Mouse (Mus musculus): ENCODE measurements around the gene Car5a.

The Car5a gene

DNA sequence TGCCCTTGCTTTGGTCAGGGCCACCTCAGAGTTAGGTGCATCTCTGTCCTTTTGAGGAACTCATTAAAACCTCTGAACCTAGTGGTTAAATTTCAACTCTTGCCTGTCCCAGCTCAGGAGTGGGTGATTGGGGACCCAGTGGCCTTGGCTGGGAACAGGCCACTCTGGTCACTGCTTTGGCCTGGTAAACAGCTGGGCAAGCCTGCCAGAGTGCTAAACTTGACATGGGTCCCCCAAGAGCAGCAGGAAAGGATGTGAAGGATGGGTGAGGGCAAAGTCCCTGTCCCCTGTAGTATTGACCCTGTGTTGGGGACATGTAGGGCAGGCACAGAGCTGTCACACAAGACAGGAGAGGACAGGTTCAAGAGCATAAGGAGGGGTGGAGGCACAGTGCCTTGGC, at the start of gene Car5a:
Gene Car5a (minus strand): TSS at position 74 of the 400 bp plus-strand sequence.
- DNase-seq (ENCODE audit: low read depth, low spot score): no peak

- DNase-seq (ENCODE audit: low read depth, low spot score): no peak
These were observed 48.2 kb upstream of the Car5a start for GRCm38 (mm10) chr8:121992911-121993310.

DNA sequence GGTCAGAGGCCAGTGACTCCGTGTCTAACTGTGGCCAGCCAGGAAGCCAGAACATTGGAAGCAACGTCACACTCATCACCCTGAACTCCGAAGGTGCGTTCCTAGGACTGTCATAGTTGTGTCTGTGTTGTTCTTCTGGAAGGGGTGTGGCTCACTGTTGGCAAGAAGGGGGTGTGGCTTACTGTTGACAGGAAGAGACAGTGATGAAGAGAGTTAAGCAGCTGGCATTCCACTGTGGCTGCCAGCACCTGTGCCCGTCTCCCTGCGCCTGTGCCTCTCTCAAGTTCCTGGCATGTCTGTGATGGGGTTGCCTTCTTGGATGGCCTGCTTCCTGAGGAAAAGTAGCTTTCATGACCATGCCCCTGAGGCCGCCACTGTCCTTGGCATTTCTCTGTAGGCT, 46.9 kb upstream of the Car5a start:
- DNase-seq (ENCODE audit: low read depth, low spot score): no peak

GRCm38 (mm10) chr8:121990506-121991255, 46.0 kb upstream of the Car5a start:
- DNase-seq (ENCODE audit: low read depth, low spot score): no peak

DNA sequence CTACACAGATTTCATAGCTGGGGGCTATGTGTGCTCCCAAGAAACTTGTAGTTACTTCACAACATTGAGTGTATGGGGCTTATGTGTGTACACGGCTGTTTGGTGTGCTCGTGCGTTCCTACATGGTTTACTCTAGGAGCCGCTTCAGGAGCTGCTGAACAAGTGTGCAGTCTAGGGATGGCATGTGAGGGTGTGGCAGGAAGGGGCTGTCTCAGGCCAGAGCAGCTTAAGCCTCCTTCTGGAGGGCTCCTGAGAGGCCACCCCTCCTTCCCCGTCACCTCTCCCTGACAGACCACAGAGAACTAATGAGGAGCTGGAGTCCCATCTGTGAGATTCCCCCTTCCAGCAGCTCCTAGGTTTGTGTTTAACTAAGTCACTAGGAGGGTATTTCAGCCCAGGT, 43.2 kb upstream of the Car5a start:
- no peak for DNase-seq (ENCODE audit: low read depth, low spot score)

DNA sequence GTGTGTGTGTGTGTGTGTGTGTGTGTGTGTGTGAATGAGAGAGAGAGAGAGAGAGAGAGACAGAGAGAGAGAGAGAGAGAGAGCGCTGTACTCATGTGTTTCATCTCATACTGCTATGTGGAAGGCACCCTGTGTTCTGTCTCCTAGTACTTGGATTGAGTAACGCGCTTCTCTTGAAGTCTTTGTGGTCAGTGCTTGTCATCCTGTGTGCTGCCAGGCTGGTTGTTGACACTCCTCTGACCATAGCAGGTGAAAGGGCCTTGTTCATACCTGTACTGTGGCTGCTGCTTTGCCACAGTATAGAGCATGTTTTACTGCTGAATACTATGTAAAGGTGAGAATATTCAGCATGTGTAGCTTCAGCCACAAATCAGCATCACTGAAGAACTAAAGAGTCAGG, 41.0 kb upstream of the Car5a start:
- no peak for DNase-seq (ENCODE audit: low read depth, low spot score)

DNA sequence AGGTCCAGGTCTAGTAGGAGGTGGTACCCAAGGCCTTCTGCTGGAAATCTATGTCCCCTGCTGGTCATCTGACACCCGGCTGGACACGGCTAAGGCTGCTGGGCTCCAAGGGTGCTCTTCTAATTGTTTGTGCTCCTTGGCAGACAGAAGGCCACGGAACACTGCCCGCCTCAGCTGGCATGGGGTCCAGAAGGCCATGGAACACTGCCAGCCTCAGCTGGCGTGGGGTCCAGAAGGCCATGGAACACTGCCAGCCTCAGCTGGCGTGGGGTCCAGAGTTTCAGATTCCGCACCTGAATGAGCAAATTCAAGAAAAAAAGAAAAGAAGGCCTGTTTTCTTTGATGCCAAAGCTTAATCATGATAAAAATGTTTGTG, 36.8 kb upstream of the Car5a start:
- DNase-seq (ENCODE audit: low read depth, low spot score): no peak

- no peak for DNase-seq (ENCODE audit: low read depth, low spot score)
These were observed 36.3 kb upstream of the Car5a start for GRCm38 (mm10) chr8:121980792-121981519.

- DNase-seq (ENCODE audit: low read depth, low spot score): no peak
These were observed 34.0 kb upstream of the Car5a start for GRCm38 (mm10) chr8:121978670-121979069.

DNA sequence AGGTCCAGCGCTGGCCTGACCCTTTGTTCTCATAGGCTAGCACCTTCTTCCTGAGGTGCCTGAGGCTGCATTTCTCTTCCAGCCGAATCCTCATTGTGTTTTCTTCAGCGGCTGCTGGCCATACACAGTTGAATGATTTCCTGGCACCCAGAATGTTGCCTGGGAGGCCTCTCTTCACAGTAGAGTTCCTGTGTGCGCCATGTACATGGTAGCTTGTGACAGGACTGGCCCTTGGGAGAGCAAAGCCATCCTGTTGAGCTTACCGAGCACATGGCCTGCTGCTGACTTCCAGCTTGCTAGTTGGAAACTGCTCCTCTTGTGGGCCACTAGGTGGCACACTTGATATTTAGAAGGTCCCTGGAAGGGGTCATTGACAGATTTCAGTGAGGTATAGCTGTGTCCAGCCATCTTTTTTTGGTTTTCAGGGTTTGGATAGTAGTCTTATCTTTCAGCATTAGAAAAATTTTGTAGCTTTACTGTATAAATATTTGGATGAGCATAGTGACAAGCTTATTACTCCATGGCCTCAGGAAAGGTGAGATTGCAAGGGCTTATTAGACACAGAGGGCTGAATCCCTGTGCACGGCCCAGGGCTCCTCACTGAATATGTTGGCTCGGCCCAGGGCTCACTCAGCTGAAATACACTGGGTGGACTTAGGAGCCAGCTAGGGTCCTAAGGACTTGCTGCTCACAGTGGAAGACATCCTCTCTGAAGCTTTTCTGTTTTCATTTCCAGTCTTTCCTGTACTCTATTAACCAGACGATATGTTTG, 33.3 kb upstream of the Car5a start:
- DNase-seq (ENCODE audit: low read depth, low spot score): peak; percentile 74

DNA sequence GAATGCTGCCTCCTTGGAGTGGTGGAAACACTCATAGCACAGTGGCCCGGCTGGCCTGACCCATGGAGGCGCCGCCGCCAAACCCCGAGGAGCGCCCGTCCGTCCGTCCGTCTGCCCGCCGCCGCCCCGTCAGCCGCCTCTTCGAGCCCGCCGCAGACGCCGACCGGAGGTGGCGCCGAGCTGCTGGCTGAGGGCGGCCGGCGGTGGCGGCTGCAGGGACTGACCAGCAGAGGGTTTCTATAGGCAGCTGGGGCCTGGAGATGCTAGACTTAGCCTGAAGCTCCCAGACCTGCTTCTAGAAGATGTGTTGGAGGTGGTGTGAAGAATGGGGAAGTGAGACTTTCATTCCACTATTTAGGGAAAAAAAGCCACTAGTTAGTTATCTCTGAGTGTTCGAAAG, 29.2 kb upstream of the Car5a start:
- DNase-seq (ENCODE audit: low read depth, low spot score): peak; percentile 25

DNA sequence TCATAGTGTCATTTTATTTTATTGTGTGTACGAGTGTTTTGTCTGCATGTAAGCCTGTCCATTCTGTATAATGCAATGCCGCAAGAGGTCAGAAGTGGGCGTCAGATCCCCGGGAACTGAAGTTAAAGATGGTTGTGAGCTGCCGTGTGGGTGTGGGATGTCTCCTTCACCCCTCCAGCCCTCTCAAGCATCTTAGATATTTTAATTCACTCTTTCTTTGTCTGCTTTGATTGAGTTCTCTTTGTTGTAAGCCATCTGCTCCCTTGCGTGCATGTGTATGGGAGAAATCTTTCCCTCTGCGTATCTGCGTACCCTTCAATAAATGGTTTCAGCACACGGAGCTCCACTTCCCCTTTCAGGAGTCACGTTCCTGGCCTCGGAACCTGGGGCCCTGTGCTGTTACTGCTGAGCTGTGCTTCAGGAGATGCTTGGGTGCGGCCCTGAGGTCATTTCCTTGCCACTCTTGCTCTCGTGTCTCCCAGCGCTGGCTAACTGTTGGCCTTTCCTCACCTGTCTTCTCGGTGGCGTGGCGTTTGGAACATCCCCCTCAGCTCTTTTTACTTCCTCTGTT, 26.9 kb upstream of the Car5a start:
- DNase-seq (ENCODE audit: low read depth, low spot score): peak; percentile 63

GRCm38 (mm10) chr8:121970225-121970624, 25.5 kb upstream of the Car5a start:
- no peak for DNase-seq (ENCODE audit: low read depth, low spot score)

- no peak for DNase-seq (ENCODE audit: low read depth, low spot score)
These were observed 23.8 kb upstream of the Car5a start for GRCm38 (mm10) chr8:121968542-121968941.

GRCm38 (mm10) chr8:121967977-121968376, 23.3 kb upstream of the Car5a start:
- no peak for DNase-seq (ENCODE audit: low read depth, low spot score)

DNA sequence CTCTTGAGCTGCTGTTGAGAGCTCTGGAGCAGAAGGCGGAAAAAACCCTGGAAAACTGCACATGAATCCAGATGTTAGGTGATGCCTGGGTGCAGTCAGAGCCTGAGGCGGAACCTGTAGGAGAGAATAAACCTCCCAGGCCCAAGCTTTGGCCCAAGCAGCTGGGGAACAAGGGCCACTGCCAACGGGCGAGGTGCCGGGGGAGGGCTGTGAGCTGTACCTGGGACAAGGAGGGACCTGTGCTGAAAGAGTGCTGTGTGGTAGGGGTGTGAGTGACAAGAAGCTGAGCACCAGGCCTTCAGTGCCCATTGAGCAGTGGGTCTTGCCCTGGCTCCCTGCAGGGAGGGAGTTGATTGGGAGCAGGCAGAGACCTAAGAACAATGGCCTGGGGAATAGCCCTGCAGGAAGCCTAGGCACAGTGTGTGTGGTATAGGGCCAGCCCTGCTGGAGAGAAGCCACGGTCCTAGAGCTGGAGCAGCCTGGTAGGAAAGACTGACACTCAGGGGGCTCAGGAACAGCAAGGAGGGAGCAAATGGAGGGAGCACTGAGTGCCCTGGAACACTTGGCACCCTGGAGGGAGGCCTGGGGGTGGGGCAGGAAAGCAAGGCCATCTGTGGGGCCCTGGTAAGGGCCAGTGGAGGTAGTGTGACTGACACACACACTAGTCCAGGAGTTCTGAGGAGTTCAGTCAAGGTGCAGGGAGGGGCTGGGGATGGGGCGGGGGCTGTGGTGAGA, 22.2 kb upstream of the Car5a start:
- peak; percentile 70 for DNase-seq (ENCODE audit: low read depth, low spot score)

- no peak for DNase-seq (ENCODE audit: low read depth, low spot score)
These were observed 21.4 kb upstream of the Car5a start for GRCm38 (mm10) chr8:121966110-121966509.

DNA sequence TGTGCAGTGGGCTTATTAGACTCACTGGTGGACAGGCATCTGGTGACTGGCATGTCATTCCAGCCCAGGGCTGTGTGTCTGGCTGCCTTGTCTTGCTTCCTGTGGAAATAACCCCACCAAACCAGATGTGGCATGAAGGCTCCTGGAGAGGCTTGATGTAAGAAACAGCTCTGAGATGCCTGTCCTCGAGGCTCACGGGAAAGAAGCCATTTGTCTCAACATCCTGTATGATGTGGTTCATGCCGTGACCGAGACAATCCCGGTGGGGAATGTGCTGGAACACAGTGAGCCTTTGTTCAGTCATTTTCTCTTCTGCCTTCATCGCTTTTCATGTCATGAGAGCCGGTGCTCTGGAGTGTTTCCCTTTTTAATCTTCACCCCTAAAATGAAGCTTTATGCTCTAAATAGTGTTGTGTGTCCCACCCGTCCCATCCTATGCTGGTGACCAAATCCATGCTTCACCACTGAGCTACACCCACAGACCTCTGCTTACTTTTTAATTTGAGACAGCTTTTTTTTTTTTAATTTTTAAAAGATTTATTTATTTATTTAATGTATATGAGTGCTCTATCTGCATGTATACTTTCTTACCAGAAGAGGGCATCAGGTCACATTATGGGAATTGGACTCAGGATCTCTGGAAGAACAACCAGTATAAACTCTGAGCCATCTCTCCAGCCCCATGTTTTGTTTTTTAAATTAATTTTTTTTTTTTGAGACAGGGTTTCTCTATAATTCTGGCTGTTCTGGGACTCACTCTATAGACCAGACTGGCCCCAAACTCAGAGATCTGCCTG, 20.2 kb upstream of the Car5a start:
- no peak for DNase-seq (ENCODE audit: low read depth, low spot score)

DNA sequence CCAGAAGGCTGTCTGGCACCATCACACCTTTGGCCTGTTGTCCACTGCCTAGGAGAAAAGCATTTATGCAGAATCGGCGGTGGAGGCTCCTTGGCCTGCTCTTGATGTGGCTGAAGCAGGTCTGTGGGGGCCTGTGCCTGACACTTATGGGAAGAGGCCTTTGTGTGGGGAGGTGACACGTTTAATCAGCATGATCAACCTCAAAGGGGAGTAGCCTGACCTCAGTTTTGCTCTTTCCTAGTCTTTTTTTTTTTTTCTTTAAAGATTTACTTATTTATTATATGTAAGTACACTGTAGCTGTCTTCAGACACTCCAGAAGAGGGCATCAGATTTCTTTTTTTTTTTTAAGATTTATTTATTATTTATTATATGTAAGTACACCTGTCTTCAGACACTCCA, 18.2 kb upstream of the Car5a start:
- no peak for DNase-seq (ENCODE audit: low read depth, low spot score)

DNA sequence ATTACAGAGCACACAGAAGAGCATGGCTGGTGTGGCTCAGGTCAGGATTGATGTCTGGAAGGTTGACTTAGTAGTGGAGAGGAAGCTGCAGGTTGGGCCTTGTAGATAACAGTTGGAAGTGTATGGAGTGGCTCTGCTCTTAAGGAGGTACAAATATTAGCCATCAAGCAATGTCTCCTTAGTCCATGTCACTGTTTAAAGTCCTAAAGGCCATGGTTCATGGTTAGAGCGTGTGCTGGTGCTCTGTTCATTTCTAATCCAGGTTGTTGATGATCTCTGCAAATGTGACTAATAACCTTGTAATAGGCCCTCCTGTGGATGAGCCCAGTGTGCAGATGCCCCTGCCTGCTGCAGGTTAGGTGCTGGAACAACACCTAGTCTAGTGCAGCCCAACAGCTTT, 13.7 kb upstream of the Car5a start:
- DNase-seq (ENCODE audit: low read depth, low spot score): no peak

Measured in ZHBTc4 (cell line).